Mouse (Mus musculus) liver, postnatal 0 days (tissue): ENCODE results near the gene Scaf1. TPM values are rescaled to one million over a fixed set of nuclear protein-coding genes. Genes with fewer than 3 reads are reported as not detected.
A peak's percentile ranks its signal among the peaks of the same experiment; 100 is the strongest.

Source experiments
- ATAC-seq: fragments of 200-750 bp; cut with Nextera tagmentation; 2 replicates; pipeline ENCODE4 v1.8.0; 2017; ENCODE audit warnings: mild to moderate bottlenecking, moderate library complexity
- DNase-seq: peaks from one replicate; pipeline ENCODE4 v3.0.0-alpha.2; 2016
- H3K27ac ChIP-seq: fragments of 300-500 bp; sonication (generic); 2 replicates; pipeline ENCODE4 v1.5.1; 2014; ENCODE audit warnings: antibody characterized with exemption, moderate library complexity, mild to moderate bottlenecking, low read depth
- H3K27me3 ChIP-seq: fragments of 300-500 bp; sonication (generic); 2 replicates; pipeline ENCODE4 v1.6.1; 2014; ENCODE audit warnings: low read length, control low read depth, mixed read lengths; ENCODE audit not compliant: insufficient read depth
- H3K36me3 ChIP-seq: fragments of 300-500 bp; sonication (generic); replicated peaks from 2 replicates; pipeline ENCODE4 v1.6.1; 2014; ENCODE audit warnings: mild to moderate bottlenecking, control low read depth, low read length, moderate library complexity, mixed read lengths; ENCODE audit not compliant: insufficient read depth
- H3K4me1 ChIP-seq: fragments of 300-500 bp; sonication (generic); 2 replicates; pipeline ENCODE4 v1.6.1; 2014; ENCODE audit warnings: antibody characterized with exemption, mild to moderate bottlenecking, control low read depth; ENCODE audit not compliant: insufficient read depth
- H3K4me2 ChIP-seq: fragments of 300-500 bp; sonication (generic); 2 replicates; pipeline ENCODE4 v1.6.1; 2014; ENCODE audit warnings: low read depth, mild to moderate bottlenecking, low read length, moderate library complexity, mixed read lengths
- H3K4me3 ChIP-seq: fragments of 300-500 bp; sonication (generic); 2 replicates; pipeline ENCODE4 v1.5.1; 2014; ENCODE audit warnings: low read depth, low read length
- H3K9ac ChIP-seq: fragments of 300-500 bp; sonication (generic); replicated peaks from 2 replicates; pipeline ENCODE4 v1.6.1; 2014; ENCODE audit warnings: mild to moderate bottlenecking, moderate library complexity
- H3K9me3 ChIP-seq: fragments of 300-500 bp; sonication (generic); 2 replicates; pipeline ENCODE4 v1.6.1; 2016; ENCODE audit warnings: mild to moderate bottlenecking, control low read depth, low read length, mixed read lengths
- CTCF ChIP-seq: sonication (generic); IDR thresholded peaks from 2 replicates; pipeline ENCODE4 v1.5.1; 2016; ENCODE audit warnings: antibody characterized with exemption, low read depth
- EP300 ChIP-seq: IDR thresholded peaks from 2 replicates; pipeline ENCODE4 v1.6.1; 2016; ENCODE audit warnings: antibody characterized with exemption, low read depth, mild to moderate bottlenecking
- WGBS: fragments of 180-500 bp; shearing (Covaris S2); extraction: QIAGEN DNeasy Blood & Tissue Kit; methylation state at CpG from one replicate; pipeline ENCODE4 v1.1.7; 2014; ENCODE audit not compliant: insufficient replicate concordance; 5-methylcytosine and 5-hydroxymethylcytosine counted together
- polyA plus RNA-seq: library from polyadenylated mRNA; unstranded; fragments of >200 nt; fragmentation: Nextera tagmentation; extraction: Ambion mirVana; gene quantifications from 2 replicates; pipeline ENCODE4 v1.2.1, GENCODE M21; 2015

Scaf1 gene
- polyA plus RNA-seq, 1 experiment from 2014 or later: 8.1 TPM

DNA sequence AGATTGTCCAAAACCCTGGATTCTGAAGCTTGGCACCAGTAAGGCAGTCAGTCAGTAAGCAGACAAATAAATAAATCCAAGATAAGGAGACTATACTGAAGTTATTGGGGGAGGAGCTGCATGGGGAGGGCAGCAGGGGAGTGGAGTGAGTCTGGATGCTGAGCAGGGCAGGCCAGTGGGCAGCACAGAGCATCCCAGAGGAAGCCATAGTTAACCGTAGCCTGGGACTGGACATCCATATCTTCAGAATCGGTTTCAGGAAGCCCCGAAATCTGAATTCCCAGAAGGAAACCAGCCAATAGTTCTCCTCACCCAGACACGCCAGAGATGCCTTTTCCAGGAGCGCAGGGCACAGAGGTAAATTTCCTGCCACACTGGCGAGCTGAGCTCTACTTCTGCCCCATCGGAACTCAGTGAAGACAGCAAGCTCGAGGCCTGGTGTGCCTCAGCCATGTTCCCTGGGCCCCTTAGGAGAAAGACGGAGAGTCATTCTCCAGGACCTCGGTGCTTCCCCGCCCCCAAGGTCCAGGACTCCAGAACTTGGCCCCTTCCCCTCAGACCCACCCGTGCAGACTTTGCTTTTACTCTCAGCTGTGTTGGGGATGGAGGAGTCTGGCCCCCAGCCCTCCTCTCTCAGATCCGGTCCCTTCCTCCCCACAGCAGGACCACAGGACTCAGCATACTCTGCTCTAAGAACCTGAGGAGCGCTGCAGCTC, 42.6 kb downstream of the Scaf1 start:
- WGBS: 45% methylated on average over 14 of the region's 14 CpGs
- H3K9me3 ChIP-seq: no peaks in the 10 kb centered on the region
- peak overlapping the region; percentile 44 for H3K9ac ChIP-seq
- no peak for DNase-seq
- peaks cover 15% of the 10 kb centered on the region for H3K4me1 ChIP-seq
- TF ChIP-seq EP300 (no peak), CTCF (no peak)
- no peak overlapping the region for H3K27ac ChIP-seq
- H3K36me3 ChIP-seq: peaks cover 7% of the 10 kb centered on the region
- no peak for ATAC-seq
- H3K4me3 ChIP-seq: peak overlapping the region; percentile 31
- peak overlapping the region; percentile 69 for H3K4me2 ChIP-seq
- peaks cover 3% of the 10 kb centered on the region; the same call in 1 of the 2 replicates for H3K27me3 ChIP-seq

DNA sequence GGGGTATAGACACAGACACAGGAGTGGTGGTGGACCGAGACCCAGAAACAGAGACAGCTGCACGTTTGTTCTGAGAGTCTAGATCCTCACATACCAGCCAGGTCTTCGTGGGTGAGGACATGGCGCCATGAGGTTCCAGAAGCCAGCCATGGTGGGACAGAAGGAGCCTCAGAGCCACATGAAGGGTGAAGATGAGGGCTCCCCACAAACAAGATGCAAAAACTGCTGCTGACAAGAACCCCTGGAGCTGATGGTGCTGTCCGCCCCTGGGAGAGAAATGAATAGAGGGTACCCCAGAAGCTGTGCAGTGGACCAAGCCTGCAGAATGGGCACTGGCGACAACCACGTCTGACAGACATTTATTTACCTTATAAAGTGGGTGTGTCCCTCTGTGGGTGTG, 45.0 kb downstream of the Scaf1 start:
- ATAC-seq (no peak), DNase-seq (no peak)
- H3K36me3 ChIP-seq: no peaks in the 10 kb centered on the region
- no peak for TF ChIP-seq EP300
- TF ChIP-seq CTCF: no peak
- no peak overlapping the region for H3K4me3 ChIP-seq
- peaks cover 15% of the 10 kb centered on the region for H3K4me1 ChIP-seq
- no peak overlapping the region for H3K9ac ChIP-seq
- no peaks in the 10 kb centered on the region for H3K9me3 ChIP-seq
- WGBS: 66% methylated on average over 7 of the region's 7 CpGs
- H3K27ac ChIP-seq: no peak overlapping the region
- peaks cover 3% of the 10 kb centered on the region; the same call in 1 of the 2 replicates for H3K27me3 ChIP-seq
- peak overlapping the region; percentile 89; the same call in 1 of the 2 replicates for H3K4me2 ChIP-seq

DNA sequence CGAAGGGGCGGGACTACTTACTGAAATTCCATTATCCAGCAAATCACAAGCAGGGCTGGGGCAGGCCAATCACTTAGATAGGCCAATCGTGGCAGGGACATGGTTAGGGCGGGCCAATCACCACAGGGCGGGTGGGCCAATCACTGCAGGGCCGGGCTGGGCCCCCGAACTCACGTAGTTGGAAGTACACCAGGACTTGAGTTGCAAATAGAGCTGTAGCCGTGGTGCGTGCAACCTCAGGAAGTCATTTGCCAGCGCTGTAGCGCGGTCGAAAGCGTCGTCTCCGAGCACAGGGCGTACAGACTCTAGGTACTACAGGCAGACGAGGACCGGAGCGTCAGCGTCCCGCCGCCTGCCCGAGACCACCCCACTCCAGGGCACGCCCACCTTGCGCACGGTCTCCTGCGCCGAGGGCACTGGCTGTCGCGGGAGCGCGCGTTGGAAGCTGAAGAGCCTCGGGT, 45.9 kb downstream of the Scaf1 start:
- peak overlapping the region; percentile 89 for H3K4me2 ChIP-seq

DNA sequence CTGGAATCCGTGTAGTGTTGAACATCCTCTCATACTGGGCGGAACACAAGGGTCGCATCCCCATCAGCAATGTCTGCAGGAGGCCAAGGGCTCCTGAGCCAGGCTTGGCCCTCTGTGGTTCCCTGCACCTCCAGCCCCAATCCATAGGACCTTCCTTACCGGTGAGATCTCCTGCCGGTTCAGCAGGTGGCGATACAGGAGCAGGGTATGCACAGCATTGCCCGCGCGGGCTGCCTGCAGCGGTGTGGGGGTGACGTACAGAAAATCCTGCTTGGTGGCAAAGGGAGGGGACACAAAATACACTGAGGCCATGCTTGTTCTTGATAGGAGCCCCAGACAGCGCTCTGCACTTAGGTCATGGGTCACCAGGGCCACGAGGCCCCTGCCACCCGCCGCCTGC, 49.5 kb downstream of the Scaf1 start:
- no peak overlapping the region for H3K4me3 ChIP-seq
- DNase-seq (no peak), ATAC-seq (no peak)
- whole genome bisulfite sequencing: 66% methylated on average over 14 of the region's 15 CpGs
- H3K27me3 ChIP-seq: peaks cover 3% of the 10 kb centered on the region; the same call in 1 of the 2 replicates
- no peak overlapping the region for H3K4me2 ChIP-seq
- no peak overlapping the region for H3K27ac ChIP-seq
- peaks cover 7% of the 10 kb centered on the region for H3K4me1 ChIP-seq
- no peak for TF ChIP-seq EP300
- peak; percentile 23; the same call in 1 of the 2 replicates for TF ChIP-seq CTCF
- no peaks in the 10 kb centered on the region for H3K36me3 ChIP-seq
- H3K9me3 ChIP-seq: no peaks in the 10 kb centered on the region
- H3K9ac ChIP-seq: no peak overlapping the region

More for the DNA sequence above, 45.9 kb downstream of the Scaf1 start:
- 2% methylated on average over 36 of the region's 36 CpGs for WGBS
- Histone ChIP-seq H3K27me3 (peaks cover 3% of the 10 kb centered on the region; the same call in 1 of the 2 replicates), H3K4me3 (peak overlapping the region; percentile 48), H3K4me1 (peaks cover 15% of the 10 kb centered on the region), H3K9me3 (no peaks in the 10 kb centered on the region), H3K9ac (0 out of 2 replicates have a peak overlapping the region, but pooled peaks have one; percentile 34), H3K27ac (no peak overlapping the region), H3K36me3 (no peaks in the 10 kb centered on the region)
- no peak for TF ChIP-seq CTCF
- TF ChIP-seq EP300: no peak
- DNase-seq (peak; percentile 75), ATAC-seq (peak; percentile 87)

DNA sequence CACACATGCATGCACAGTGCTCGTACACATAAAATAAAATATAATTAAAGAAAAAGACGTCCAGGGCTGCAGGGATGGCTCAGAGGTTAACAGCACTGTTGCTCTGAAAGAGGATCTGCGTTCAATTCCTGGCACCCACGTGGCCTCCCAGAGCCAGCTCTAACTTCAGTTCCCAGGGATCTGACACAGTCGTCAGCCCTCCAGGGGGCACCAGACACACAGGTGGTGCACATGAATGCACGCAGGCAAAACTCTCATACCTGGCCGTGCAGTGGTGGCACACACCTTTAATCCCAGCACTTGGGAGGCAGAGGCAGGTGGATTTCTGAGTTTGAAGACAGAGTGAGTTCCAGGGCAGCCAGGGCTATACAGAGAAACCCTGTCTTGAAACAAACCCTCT, 50.2 kb downstream of the Scaf1 start:
- H3K36me3 ChIP-seq: no peaks in the 10 kb centered on the region
- 65% methylated on average over 7 of the region's 7 CpGs for WGBS

DNA sequence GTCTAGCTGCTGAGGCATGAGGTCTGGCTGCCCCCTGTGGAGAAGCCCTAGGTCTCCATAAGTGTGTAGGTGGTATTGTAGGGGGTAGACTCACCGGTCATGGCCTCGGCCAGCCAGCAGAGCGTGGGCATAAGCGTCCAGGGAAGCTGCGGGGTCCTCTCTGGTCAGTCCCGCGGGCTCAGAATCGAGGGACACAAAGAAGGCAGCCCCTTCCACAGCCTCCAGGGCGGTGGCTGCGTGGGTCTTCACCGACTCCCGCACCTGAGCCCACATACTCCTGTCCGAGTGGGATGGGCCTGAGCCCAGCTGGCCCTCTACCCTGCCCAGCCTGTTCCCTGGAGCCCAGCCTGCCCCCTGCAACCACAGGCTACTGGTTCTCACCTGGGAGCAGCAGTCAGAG, 51.2 kb downstream of the Scaf1 start:
- no peak overlapping the region for H3K9ac ChIP-seq
- H3K27ac ChIP-seq: no peak overlapping the region
- no peaks in the 10 kb centered on the region for H3K9me3 ChIP-seq
- H3K4me1 ChIP-seq: no peaks in the 10 kb centered on the region
- H3K36me3 ChIP-seq: no peaks in the 10 kb centered on the region
- no peak for DNase-seq
- TF ChIP-seq CTCF: no peak
- no peak for TF ChIP-seq EP300
- H3K4me2 ChIP-seq: no peak overlapping the region
- H3K4me3 ChIP-seq: no peak overlapping the region
- no peaks in the 10 kb centered on the region for H3K27me3 ChIP-seq
- ATAC-seq: no peak
- 82% methylated on average over 13 of the region's 13 CpGs for WGBS

More for the DNA sequence above, 50.2 kb downstream of the Scaf1 start:
- Histone ChIP-seq H3K9me3 (no peaks in the 10 kb centered on the region), H3K27ac (no peak overlapping the region), H3K9ac (no peak overlapping the region), H3K4me1 (peaks cover 5% of the 10 kb centered on the region), H3K4me2 (no peak overlapping the region), H3K4me3 (no peak overlapping the region), H3K27me3 (peaks cover under 1% of the 10 kb centered on the region; the same call in 1 of the 2 replicates)
- ATAC-seq: no peak
- no peak for DNase-seq
- TF ChIP-seq CTCF: peak; percentile 37
- TF ChIP-seq EP300: no peak
